Mouse (Mus musculus) WW6 (cell line): ENCODE results near the gene Dnajc7.
"Not testable (repeated sequence)": the region's sequence is repeated elsewhere in the genome, so short reads cannot be mapped to it uniquely, and the experiment has no call there.

ENCODE experiments used
- DNase-seq: peaks from one replicate; pipeline ENCODE4 v3.0.0-alpha.2; 2013; ENCODE audit warnings: low read depth, low spot score

Dnajc7 gene

GRCm38 (mm10) chr11:100616836-100617235 lies 3.1 kb downstream of the Dnajc7 start:
- DNase-seq: peak; percentile 69

GRCm38 (mm10) chr11:100616332-100616731 lies 3.6 kb downstream of the Dnajc7 start:
- DNase-seq: peak; percentile 53

- DNase-seq: no peak
Observed at GRCm38 (mm10) chr11:100613241-100613640, 6.7 kb downstream of the Dnajc7 start.

GRCm38 (mm10) chr11:100611627-100612026 lies 8.3 kb downstream of the Dnajc7 start:
- no peak for DNase-seq

- no peak for DNase-seq
Observed at GRCm38 (mm10) chr11:100609997-100610680, 9.8 kb downstream of the Dnajc7 start.

GRCm38 (mm10) chr11:100609355-100609996 lies 10.5 kb downstream of the Dnajc7 start:
- no peak for DNase-seq

- no peak for DNase-seq
Observed at GRCm38 (mm10) chr11:100608796-100609195, 11.2 kb downstream of the Dnajc7 start.

GRCm38 (mm10) chr11:100607121-100607520 lies 12.8 kb downstream of the Dnajc7 start:
- DNase-seq: no peak

- no peak for DNase-seq
Observed at GRCm38 (mm10) chr11:100605451-100605850, 14.5 kb downstream of the Dnajc7 start.

- DNase-seq: no peak
Observed at GRCm38 (mm10) chr11:100604321-100605005, 15.5 kb downstream of the Dnajc7 start.

- DNase-seq: no peak
Observed at GRCm38 (mm10) chr11:100603813-100604212, 16.2 kb downstream of the Dnajc7 start.

- DNase-seq: no peak
Observed at GRCm38 (mm10) chr11:100603155-100603554, 16.8 kb downstream of the Dnajc7 start.

- DNase-seq: no peak
Observed at GRCm38 (mm10) chr11:100601372-100601771, 18.6 kb downstream of the Dnajc7 start.

GRCm38 (mm10) chr11:100598074-100598473 lies 21.9 kb downstream of the Dnajc7 start:
- DNase-seq: no peak

GRCm38 (mm10) chr11:100595533-100595932 lies 24.4 kb downstream of the Dnajc7 start:
- no peak for DNase-seq

- DNase-seq: no peak
Observed at GRCm38 (mm10) chr11:100594608-100595007, 25.4 kb downstream of the Dnajc7 start.

GRCm38 (mm10) chr11:100592346-100593046 lies 27.5 kb downstream of the Dnajc7 start:
- DNase-seq: no peak

GRCm38 (mm10) chr11:100588462-100588861 lies 31.5 kb downstream of the Dnajc7 start:
- no peak for DNase-seq

- DNase-seq: no peak
Observed at GRCm38 (mm10) chr11:100585148-100585547, 34.8 kb downstream of the Dnajc7 start.

GRCm38 (mm10) chr11:100584561-100584961 lies 35.4 kb downstream of the Dnajc7 start:
- no peak for DNase-seq

GRCm38 (mm10) chr11:100582836-100583235 lies 37.1 kb downstream of the Dnajc7 start:
- no peak for DNase-seq

GRCm38 (mm10) chr11:100582413-100582812 lies 37.6 kb downstream of the Dnajc7 start:
- DNase-seq: not testable (repeated sequence)
